Mouse (Mus musculus) intestine, postnatal 0 days (tissue): ENCODE results near the gene Treml2. TPM values are rescaled to one million over a fixed set of nuclear protein-coding genes. Genes with fewer than 3 reads are reported as not detected.

Source experiments
- ATAC-seq: fragments of 200-750 bp; cut with Nextera tagmentation; 2 replicates; pipeline ENCODE4 v1.8.0; 2017; ENCODE audit warnings: mild to moderate bottlenecking, moderate TSS enrichment, moderate library complexity
- H3K27ac ChIP-seq: fragments of 300-500 bp; sonication (generic); 2 replicates; pipeline ENCODE4 v1.5.1; 2014; ENCODE audit warnings: mild to moderate bottlenecking, low read depth, low read length, moderate library complexity
- H3K27me3 ChIP-seq: fragments of 300-500 bp; sonication (generic); replicated peaks from 2 replicates; pipeline ENCODE4 v1.6.1; 2014; ENCODE audit warnings: low read length, mixed read lengths; ENCODE audit not compliant: control insufficient read depth, insufficient read depth
- H3K36me3 ChIP-seq: fragments of 300-500 bp; sonication (generic); 2 replicates; pipeline ENCODE4 v1.6.1; 2014; ENCODE audit warnings: mild to moderate bottlenecking, moderate library complexity; ENCODE audit not compliant: control insufficient read depth, insufficient read depth
- H3K4me1 ChIP-seq: fragments of 300-500 bp; sonication (generic); replicated peaks from 2 replicates; pipeline ENCODE4 v1.6.1; 2014; ENCODE audit warnings: antibody characterized with exemption, low read length, mixed read lengths; ENCODE audit not compliant: control insufficient read depth, insufficient read depth
- H3K4me2 ChIP-seq: fragments of 300-500 bp; sonication (generic); replicated peaks from 2 replicates; pipeline ENCODE4 v1.6.1; 2014; ENCODE audit warnings: low read depth, mild to moderate bottlenecking, moderate library complexity
- H3K4me3 ChIP-seq: fragments of 300-500 bp; sonication (generic); 2 replicates; pipeline ENCODE4 v1.5.1; 2014; ENCODE audit warnings: low read depth, low read length
- H3K9ac ChIP-seq: fragments of 300-500 bp; sonication (generic); 2 replicates; pipeline ENCODE4 v1.6.1; 2014; ENCODE audit warnings: mild to moderate bottlenecking, low read depth, low read length
- H3K9me3 ChIP-seq: fragments of 300-500 bp; sonication (generic); 2 replicates; pipeline ENCODE4 v1.6.1; 2016; ENCODE audit warnings: mixed run types; ENCODE audit not compliant: control insufficient read depth
- CTCF ChIP-seq: sonication (generic); IDR thresholded peaks from 2 replicates; pipeline ENCODE4 v1.5.1; 2016; ENCODE audit warnings: low read depth, mild to moderate bottlenecking, control low read depth, antibody characterized with exemption, moderate library complexity
- WGBS: fragments of 180-500 bp; shearing (Covaris S2); extraction: QIAGEN DNeasy Blood & Tissue Kit; methylation state at CpG from one replicate; pipeline ENCODE4 v1.1.7; 2014; 5-methylcytosine and 5-hydroxymethylcytosine counted together
- polyA plus RNA-seq: library from polyadenylated mRNA; unstranded; fragments of >200 nt; fragmentation: Nextera tagmentation; extraction: Ambion mirVana; gene quantifications from 2 replicates; pipeline ENCODE4 v1.2.1, GENCODE M21; 2015

Treml2 gene
- polyA plus RNA-seq, 1 experiment from 2014 or later = not detected

- Histone ChIP-seq H3K4me1 (no peaks in the 10 kb centered on the region), H3K27ac (no peak overlapping the region), H3K36me3 (no peaks in the 10 kb centered on the region), H3K9ac (no peak overlapping the region), H3K4me2 (no peak overlapping the region), H3K4me3 (no peak overlapping the region), H3K27me3 (no peaks in the 10 kb centered on the region), H3K9me3 (no peaks in the 10 kb centered on the region)
- TF ChIP-seq CTCF = no peak
- WGBS = 77% methylated on average over 3 of the region's 3 CpGs
- ATAC-seq = no peak
Observed at GRCm38 (mm10) chr17:48323236-48323635, 23.9 kb downstream of the Treml2 start.

GRCm38 (mm10) chr17:48324258-48324657 is 25.0 kb downstream of the Treml2 start:
- ATAC-seq = no peak
- no peaks in the 10 kb centered on the region for H3K27me3 ChIP-seq
- H3K9me3 ChIP-seq = no peaks in the 10 kb centered on the region
- no peak overlapping the region for H3K27ac ChIP-seq
- H3K4me2 ChIP-seq = no peak overlapping the region
- H3K4me1 ChIP-seq = no peaks in the 10 kb centered on the region
- no peaks in the 10 kb centered on the region for H3K36me3 ChIP-seq
- whole genome bisulfite sequencing = 84% methylated on average over 5 of the region's 5 CpGs
- H3K4me3 ChIP-seq = no peak overlapping the region
- TF ChIP-seq CTCF = no peak
- H3K9ac ChIP-seq = no peak overlapping the region

GRCm38 (mm10) chr17:48325093-48325492 is 25.8 kb downstream of the Treml2 start:
- ATAC-seq = no peak
- H3K27ac ChIP-seq = no peak overlapping the region
- 89% methylated on average over 6 of the region's 6 CpGs for WGBS

GRCm38 (mm10) chr17:48325638-48326037 is 26.3 kb downstream of the Treml2 start:
- Histone ChIP-seq H3K4me3 (no peak overlapping the region), H3K4me2 (no peak overlapping the region), H3K9me3 (no peaks in the 10 kb centered on the region), H3K9ac (no peak overlapping the region), H3K27me3 (no peaks in the 10 kb centered on the region), H3K27ac (no peak overlapping the region), H3K4me1 (no peaks in the 10 kb centered on the region), H3K36me3 (no peaks in the 10 kb centered on the region)
- 88% methylated on average over 11 of the region's 11 CpGs for WGBS
- no peak for TF ChIP-seq CTCF
- ATAC-seq = no peak

More at GRCm38 (mm10) chr17:48325093-48325492, 25.8 kb downstream of the Treml2 start:
- no peak for TF ChIP-seq CTCF
- no peaks in the 10 kb centered on the region for H3K9me3 ChIP-seq
- H3K4me3 ChIP-seq = no peak overlapping the region
- H3K36me3 ChIP-seq = no peaks in the 10 kb centered on the region
- H3K4me1 ChIP-seq = no peaks in the 10 kb centered on the region
- H3K4me2 ChIP-seq = no peak overlapping the region
- H3K27me3 ChIP-seq = no peaks in the 10 kb centered on the region
- H3K9ac ChIP-seq = no peak overlapping the region

- TF ChIP-seq CTCF = no peak
- no peaks in the 10 kb centered on the region for H3K36me3 ChIP-seq
- no peak overlapping the region for H3K4me2 ChIP-seq
- H3K27ac ChIP-seq = no peak overlapping the region
- H3K9me3 ChIP-seq = no peaks in the 10 kb centered on the region
- H3K27me3 ChIP-seq = no peaks in the 10 kb centered on the region
- H3K4me3 ChIP-seq = no peak overlapping the region
- ATAC-seq = no peak
- no peaks in the 10 kb centered on the region for H3K4me1 ChIP-seq
- 87% methylated on average over 4 of the region's 4 CpGs for WGBS
- no peak overlapping the region for H3K9ac ChIP-seq
Observed at GRCm38 (mm10) chr17:48326656-48327055, 27.4 kb downstream of the Treml2 start.

GRCm38 (mm10) chr17:48332524-48332923 is 33.2 kb downstream of the Treml2 start:
- H3K4me3 ChIP-seq = no peak overlapping the region
- no peak overlapping the region for H3K4me2 ChIP-seq
- no peak for TF ChIP-seq CTCF
- no peaks in the 10 kb centered on the region for H3K27me3 ChIP-seq
- 79% methylated on average over 2 of the region's 2 CpGs for WGBS
- H3K9ac ChIP-seq = no peak overlapping the region
- no peaks in the 10 kb centered on the region for H3K9me3 ChIP-seq
- no peak overlapping the region for H3K27ac ChIP-seq
- H3K36me3 ChIP-seq = no peaks in the 10 kb centered on the region
- ATAC-seq = no peak
- no peaks in the 10 kb centered on the region for H3K4me1 ChIP-seq

- Histone ChIP-seq H3K4me1 (no peaks in the 10 kb centered on the region), H3K4me2 (no peak overlapping the region), H3K9ac (no peak overlapping the region), H3K9me3 (no peaks in the 10 kb centered on the region), H3K36me3 (no peaks in the 10 kb centered on the region), H3K27ac (no peak overlapping the region), H3K27me3 (no peaks in the 10 kb centered on the region), H3K4me3 (no peak overlapping the region)
- no peak for ATAC-seq
- no peak for TF ChIP-seq CTCF
- 92% methylated on average over 4 of the region's 4 CpGs for WGBS
Observed at GRCm38 (mm10) chr17:48334186-48334585, 34.9 kb downstream of the Treml2 start.
